Mouse (Mus musculus) spleen, postnatal 4 days (tissue): ENCODE results near the gene Nodal.

Experiments
- DNase-seq, 2 experiments: peaks; one replicate each; pipeline ENCODE4 v3.0.0; 2022; ENCODE audit warnings: low spot score in 2 of 2

The Nodal gene

GRCm38 (mm10) chr10:61417672-61418071 is at the start of gene Nodal:
Gene Nodal (plus strand): TSS chr10:61417972.
- DNase-seq, result no peak

DNA sequence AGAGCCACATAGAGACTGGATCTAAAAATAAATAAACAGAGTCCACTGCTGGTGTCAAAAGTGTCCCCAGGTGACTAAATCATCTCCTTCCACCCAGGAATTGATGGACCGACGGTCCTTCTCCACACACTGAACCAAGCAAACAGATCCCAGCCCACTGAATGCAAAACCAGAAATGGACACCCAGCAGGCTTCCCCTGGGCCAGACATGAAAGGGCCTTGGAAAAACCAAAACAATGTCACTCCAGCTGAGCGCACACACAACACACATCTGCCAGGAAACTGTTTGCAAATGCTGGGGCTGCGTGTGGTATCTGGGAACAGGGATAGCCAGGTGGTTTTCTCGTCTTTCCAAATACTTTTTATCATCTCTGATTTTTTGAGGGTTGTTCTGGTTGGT is 48.0 kb upstream of the Nodal start:
- no peak for DNase-seq

DNA sequence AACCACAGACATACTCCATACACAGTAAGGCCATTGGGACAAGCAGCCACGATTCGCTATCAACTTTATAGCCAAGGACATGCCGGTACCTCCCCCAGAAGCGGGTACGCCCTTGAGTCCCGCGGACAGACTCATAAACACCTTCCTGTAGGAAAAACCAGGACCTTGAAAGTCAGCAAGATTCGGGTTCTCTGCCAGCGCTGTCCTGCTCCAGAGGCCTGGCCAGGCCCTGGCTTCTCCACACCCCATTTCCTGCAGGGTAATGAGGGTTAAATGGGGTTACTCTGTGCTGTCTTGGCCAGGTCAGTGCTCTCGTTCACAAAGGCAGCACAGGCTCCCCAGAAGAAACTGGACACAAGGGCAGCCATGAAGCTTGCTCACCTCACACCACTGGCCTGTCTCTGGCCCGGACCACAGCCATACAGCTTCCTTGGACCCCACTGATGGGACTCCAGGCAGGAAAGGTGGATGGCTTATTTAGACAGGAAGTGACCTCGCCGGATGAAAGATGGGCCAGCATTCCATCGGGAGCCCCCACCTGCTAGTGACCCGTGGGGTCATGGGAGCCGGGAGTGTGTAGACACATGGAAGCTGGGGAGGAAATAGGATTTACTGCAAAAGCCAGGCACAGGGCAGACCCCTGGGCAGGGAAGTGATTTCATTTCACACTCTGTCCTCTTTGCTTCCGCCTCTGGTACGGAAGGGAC is 47.3 kb upstream of the Nodal start:
- DNase-seq, result no peak

DNA sequence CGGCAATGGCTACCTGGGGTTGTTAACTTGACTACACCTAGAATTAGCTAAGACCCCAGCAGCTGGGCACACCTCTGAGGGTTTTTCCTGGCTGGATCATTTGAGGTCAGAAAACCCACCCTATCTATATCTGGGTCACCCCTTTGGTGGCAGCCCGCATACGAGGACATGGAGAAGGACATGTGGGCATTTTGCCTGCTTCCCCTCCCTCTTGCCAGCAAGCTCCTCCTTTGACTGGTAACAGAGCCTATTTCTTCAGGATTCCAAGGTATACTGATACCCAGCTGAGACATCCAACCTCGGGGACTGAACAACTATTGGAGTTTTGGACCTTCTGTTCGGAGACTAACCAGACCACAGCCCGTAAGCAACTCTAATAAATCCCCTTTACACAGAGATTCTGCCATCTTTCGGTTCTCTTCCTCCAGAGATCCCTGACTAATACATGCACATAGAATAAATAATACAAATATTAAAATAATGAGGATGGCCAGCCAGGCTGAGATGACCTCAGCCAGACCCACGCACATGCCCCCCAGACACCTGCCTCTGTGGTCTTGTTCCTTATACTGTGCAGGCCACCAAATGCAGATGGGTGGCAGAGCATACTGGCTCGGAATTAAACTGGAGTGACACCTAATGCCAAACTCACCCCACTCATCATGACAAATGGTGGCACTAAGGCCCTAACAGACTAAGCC is 45.7 kb upstream of the Nodal start:
- no peak for DNase-seq

DNA sequence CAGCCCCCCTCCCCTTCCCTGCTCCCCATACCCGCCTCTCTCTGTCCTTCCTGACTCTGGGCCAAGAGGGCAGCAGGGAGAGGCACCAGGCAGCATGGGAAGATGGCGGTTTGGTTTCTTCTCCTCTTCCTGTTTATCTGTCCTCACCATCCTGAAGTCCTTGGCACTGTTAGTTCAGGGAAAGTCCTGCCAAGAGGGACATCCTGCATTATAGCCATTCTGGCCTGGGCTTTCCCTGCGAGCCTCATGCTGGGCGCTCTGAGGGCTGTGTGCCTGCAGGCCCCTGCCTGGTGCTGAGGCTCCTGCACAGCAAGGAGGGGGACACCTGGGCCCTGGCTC is 45.2 kb upstream of the Nodal start:
- no peak for DNase-seq

DNA sequence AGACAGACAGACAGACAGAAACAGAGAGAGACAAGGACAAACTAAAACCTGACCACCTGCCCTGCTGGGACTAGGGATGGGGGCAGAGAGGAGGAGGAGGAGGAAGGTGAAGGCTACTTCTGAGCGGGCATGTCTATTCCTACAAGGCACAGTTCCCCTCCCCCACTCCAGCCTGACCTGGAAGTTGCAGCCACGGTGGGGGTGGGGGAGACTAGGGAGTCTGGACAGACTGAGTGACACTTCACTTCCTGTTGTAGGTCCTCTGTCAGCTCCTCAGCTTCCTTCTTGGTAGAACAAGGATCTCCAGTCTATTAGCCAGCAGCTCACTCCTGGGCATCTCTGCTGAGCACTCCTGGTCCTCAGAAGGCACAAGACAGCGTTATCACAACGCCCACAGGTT is 43.7 kb upstream of the Nodal start:
- peak in 1 of 2 experiments; percentile 31 for DNase-seq

- no peak for DNase-seq
Observed at GRCm38 (mm10) chr10:61374771-61375481, 42.8 kb upstream of the Nodal start.

DNA sequence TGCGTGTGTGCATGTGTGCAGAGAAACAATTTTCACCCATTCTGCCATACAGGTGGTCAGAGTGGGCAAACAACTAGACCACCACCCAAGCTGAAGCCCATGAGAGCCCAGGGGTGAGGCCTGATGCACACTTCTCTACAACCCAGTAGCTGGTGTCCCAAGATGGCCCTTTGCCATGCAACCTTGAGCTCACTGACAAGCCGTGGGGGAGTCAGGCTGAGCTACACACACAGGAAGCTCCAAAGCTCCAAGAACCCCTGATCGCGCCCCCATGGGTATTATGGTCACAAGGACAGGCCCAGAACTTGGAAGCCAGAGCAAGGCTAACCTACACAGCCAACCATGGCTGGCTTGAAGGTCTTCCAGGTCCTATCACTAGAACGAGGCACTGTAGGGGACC is 39.7 kb upstream of the Nodal start:
- DNase-seq, result no peak

DNA sequence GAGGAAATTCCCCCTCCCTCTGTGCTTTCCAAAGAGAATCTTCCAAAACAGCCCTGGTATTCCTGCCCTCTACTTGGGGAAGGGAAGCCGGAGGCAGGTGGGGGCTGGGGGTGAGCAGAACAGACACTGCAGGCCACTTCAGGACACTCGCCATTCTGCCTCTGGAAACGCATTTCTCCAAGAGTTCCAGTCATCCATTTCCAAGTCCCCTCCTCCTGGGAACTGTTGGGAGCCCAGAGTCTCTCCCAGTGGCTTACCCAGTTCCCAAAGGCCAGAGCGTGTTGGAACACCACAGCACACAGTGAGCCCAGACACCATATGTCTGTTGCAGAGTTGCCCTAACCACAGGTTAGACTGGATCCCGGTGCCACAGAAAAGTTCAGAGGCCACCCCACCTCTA is 39.1 kb upstream of the Nodal start:
- DNase-seq, result no peak

DNA sequence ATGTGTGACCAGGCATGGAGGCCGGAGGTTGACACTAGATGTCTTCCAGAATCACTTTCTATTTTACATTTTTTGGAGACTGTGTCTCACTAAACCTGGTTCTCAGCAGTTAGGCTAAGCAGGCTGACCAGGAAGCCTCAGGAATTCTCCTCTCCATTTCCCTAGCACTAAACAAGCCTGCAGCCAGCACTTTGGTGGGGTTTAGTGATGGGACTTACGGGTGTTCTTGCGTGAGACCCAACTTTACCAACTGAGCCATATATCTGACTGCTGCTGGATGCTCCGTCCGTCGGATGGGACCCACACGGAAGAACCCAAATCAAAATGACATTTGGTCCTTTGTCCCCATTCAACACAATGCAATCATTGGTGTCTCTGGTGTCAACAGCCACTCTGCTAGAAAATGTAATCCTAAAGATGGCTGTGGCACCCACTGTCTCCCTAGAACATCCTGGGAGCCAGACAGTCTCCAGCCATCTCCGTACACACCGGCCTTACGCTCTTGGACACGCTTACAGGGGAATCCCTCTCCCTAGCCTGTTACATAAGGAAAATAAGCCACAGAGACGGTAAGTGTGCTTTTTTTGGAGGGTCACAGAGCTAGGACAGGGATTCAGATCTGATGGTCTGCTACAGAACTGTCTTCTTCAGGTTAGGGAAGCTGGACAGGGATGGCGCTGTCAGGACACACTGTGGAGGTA is 38.3 kb upstream of the Nodal start:
- DNase-seq, result no peak

GRCm38 (mm10) chr10:61380186-61380585 is 37.6 kb upstream of the Nodal start:
- no peak for DNase-seq

DNA sequence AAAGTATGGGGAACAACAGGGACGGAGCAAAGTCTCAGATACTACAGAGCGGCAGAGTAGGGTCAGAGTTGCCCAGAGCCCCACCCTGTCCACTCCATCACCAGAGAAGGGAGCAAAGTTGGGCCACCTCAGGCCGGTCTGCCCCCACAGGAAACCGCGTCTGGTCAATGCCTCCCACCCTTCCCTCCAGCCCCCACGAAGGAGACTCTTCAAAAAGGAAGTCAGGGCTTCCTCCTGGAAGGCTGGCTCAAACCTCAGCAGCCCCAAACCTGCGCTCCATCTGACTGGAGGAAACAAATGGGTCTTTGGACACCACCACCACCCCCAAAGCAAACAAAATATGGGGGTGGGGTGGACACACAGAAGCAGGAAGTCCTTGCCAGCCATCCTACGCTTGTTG is 35.9 kb upstream of the Nodal start:
- no peak for DNase-seq

DNA sequence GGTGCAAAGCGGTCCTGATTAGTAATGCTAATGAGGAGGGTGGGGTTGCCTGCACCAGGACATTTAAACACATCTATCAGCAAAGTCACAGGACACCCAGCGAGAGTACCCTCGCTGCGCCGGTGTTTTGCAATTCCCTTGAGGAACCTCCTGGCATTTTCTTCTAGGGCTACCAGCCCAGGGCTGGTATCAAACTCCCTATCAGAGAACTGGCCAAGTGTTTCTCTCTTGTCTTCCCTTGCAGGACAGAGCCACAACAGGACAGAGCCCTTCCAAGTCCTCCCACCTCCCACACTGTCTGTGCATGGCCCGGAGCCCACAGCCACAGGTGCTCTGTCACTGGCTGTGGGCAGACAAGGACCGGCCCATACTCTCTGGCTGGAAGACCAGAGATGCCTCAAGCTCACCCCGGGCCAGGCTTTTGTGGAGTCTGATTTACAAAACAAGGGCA is 35.5 kb upstream of the Nodal start:
- no peak for DNase-seq

GRCm38 (mm10) chr10:61383021-61383714 is 34.6 kb upstream of the Nodal start, which contains the start of gene Pald1:
Gene Pald1 (minus strand): TSS chr10:61383530.
- DNase-seq, result peak; percentile 38 to 66

DNA sequence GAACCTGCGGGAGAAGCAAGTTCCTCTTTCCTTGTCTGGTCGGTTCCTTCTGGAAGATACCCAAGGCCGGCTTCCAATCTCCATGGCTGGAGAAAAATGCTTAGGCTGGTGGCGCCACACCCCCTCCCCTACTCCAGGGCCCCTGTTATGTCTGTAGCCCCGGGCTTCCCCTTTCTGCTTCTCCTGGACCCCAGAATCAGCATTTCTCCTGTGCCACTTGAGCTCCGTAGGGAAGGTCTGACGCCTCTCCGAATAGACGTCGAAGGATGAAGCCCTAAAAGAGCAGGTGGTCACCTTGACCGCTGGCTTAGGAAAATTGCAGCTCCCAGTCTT is 34.1 kb upstream of the Nodal start:
- DNase-seq, result no peak

DNA sequence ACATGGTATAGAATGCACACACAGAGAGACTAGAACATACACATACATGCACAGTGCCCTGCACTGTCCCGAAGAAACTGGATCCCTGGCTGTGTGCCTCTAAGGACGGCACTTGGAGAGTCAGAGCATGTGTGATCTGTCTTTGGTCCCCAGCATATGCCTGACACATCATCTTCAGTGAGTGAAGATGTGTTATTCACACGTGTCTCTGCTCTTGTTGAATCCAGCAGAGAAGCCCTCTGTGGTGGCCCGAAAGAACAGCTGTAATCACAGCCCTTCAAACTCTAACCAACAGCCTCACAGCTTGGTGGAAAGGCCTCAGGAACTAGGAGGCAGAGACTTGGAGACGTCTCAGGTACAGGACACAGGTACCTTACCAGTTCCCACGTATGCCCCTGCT is 32.6 kb upstream of the Nodal start:
- DNase-seq, result no peak

DNA sequence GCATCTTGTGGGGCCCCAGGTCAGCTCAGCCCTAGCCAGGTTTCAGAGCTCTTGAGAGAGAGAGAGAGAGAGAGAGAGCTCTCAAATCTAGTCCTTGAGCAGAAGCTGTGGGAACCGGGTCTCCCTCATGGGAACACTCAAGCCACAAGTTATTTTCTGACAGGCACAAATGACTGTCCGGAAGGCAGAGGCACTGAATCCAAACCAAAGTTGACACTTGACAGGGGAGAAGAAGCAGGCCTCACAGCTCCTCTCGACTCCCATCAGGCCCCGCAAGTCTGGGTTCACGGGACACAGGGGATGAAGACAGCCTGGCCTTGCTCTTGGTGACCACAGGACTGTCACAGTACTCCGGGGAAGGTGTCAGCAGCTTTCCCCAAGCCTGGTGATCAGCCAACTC is 31.5 kb upstream of the Nodal start:
- no peak for DNase-seq

DNA sequence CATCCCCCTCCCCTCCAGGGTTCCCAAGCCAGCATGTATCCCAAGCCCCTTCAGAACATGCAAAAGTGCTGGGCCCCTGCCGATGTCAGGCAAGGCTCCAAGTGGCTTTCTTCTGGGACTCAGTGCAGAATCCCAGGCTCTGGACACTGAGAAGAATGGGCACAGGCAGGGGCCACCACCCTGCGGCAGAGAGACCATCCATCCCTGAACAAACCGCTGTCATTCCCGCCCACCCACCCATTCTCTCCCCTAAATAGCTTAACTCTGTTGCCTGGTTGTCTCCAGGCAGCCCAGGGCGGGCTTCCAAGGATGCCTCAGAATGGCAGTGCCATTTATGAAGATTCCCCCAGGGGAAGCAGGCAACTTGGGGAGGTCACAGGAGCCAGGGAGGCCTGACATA is 28.8 kb upstream of the Nodal start:
- DNase-seq, result no peak

- no peak for DNase-seq
Observed at GRCm38 (mm10) chr10:61390148-61390547, 27.6 kb upstream of the Nodal start.

DNA sequence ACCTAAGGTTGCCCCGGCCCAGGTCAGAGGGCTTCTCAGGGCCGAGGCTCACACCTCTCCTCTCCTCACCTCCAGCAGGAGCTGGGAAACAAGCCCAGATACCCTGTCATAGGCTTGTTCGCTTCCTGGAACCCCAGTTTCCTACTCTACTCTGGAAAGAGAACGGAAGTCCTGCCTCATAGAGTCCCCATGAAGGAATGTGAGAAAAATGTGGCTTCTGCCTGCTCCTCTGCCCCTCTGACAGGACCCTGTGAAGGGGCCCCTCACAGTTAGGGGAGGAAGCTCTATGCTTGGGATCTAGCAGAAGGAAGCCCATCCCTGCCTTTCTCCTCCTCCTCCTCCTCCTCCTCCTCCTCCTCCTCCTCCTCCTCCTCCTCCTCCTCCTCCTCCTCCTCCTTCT is 25.2 kb upstream of the Nodal start:
- DNase-seq, result no peak

- DNase-seq, result no peak
Observed at GRCm38 (mm10) chr10:61394476-61395136, 23.2 kb upstream of the Nodal start.
